Mouse (Mus musculus): ENCODE results near the gene Rassf2.

DNA sequence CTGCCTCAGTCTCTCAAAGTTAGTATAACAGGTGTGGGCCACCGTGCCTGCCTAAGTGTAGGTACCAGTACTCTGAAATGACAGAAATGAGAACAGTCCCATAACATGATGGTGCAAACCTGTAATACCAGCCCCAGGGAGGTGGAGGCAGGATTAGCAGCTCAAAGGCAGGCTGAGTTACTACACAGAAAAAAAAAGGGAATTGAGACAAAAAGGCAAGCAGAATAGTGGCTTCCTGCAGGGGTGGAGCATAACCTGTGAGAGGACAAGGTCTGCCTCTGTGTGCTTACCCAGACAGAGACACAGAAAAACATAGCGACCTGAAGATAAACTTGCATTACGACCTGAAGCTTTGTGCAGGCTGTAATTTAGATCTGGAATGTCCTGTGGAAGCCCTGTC lies 53.4 kb downstream of the Rassf2 start:
- TF ChIP-seq CTCF (IDR thresholded peaks at IDR 0.05): no peak
- TF ChIP-seq EP300 (IDR thresholded peaks at IDR 0.05): no peak
